Mouse (Mus musculus): ENCODE results near the gene Gm49392.
"Not testable (repeated sequence)": the region's sequence is repeated elsewhere in the genome, so short reads cannot be mapped to it uniquely, and the experiment has no call there.

The Gm49392 gene

GRCm38 (mm10) chr13:60896794-60897193 lies at the start of gene Gm49392:
Gene Gm49392 (minus strand): TSS chr13:60896894.
- DNase-seq: not testable (repeated sequence)

GRCm38 (mm10) chr13:60941884-60942283 lies 45.2 kb upstream of the Gm49392 start, which contains the start of gene Tpbpa:
Gene Tpbpa (minus strand): TSS chr13:60941984.
- not testable (repeated sequence) for DNase-seq

- peak; percentile 13 for DNase-seq
Measured at GRCm38 (mm10) chr13:60936500-60936901, 39.8 kb upstream of the Gm49392 start, which contains the start of the genes Gm49391 and Ctla2a. Gene Gm49391 (minus strand): TSS chr13:60936571. Gene Ctla2a (minus strand): TSS chr13:60936625.

GRCm38 (mm10) chr13:60935490-60935889 lies 38.8 kb upstream of the Gm49392 start, which contains the start of gene Gm49393:
Gene Gm49393 (minus strand): TSS chr13:60935590.
- DNase-seq: not testable (repeated sequence)

- not testable (repeated sequence) for DNase-seq
Measured at GRCm38 (mm10) chr13:60904780-60905179, 8.1 kb upstream of the Gm49392 start, which contains the start of gene Tpbpb. Gene Tpbpb (minus strand): TSS chr13:60904880.

- peak; percentile 8 for DNase-seq
Measured at GRCm38 (mm10) chr13:60897328-60897727, 634 bp upstream of the Gm49392 start, which contains the start of gene Ctla2b. Gene Ctla2b (minus strand): TSS chr13:60897447.

GRCm38 (mm10) chr13:60895406-60896160 lies 1.1 kb downstream of the Gm49392 start:
- DNase-seq: no peak

- no peak for DNase-seq
Measured at GRCm38 (mm10) chr13:60892301-60892700, 4.4 kb downstream of the Gm49392 start.

GRCm38 (mm10) chr13:60864281-60864680 lies 32.4 kb downstream of the Gm49392 start, which contains the start of gene 4930486L24Rik:
Gene 4930486L24Rik (minus strand): TSS chr13:60864475.
- DNase-seq: no peak

GRCm38 (mm10) chr13:60848241-60849120 lies 48.2 kb downstream of the Gm49392 start:
- peak; percentile 70 for DNase-seq

GRCm38 (mm10) chr13:60843153-60843552 lies 53.5 kb downstream of the Gm49392 start:
- DNase-seq: no peak

GRCm38 (mm10) chr13:60842703-60843102 lies 54.0 kb downstream of the Gm49392 start:
- DNase-seq: no peak

- no peak for DNase-seq
Measured at GRCm38 (mm10) chr13:60839353-60839902, 57.3 kb downstream of the Gm49392 start.

- DNase-seq: peak; percentile 80
Measured at GRCm38 (mm10) chr13:60826052-60826451, 70.6 kb downstream of the Gm49392 start.

GRCm38 (mm10) chr13:60820486-60821175 lies 76.1 kb downstream of the Gm49392 start:
- DNase-seq: no peak

- DNase-seq: peak; percentile 52
Measured at GRCm38 (mm10) chr13:60819469-60819868, 77.2 kb downstream of the Gm49392 start.

- no peak for DNase-seq
Measured at GRCm38 (mm10) chr13:60813722-60814121, 83.0 kb downstream of the Gm49392 start.

- DNase-seq: no peak
Measured at GRCm38 (mm10) chr13:60812768-60813167, 83.9 kb downstream of the Gm49392 start.

- no peak for DNase-seq
Measured at GRCm38 (mm10) chr13:60809690-60810089, 87.0 kb downstream of the Gm49392 start.

GRCm38 (mm10) chr13:60802749-60803148 lies 93.9 kb downstream of the Gm49392 start, which contains the start of gene Ctsll3:
Gene Ctsll3 (minus strand): TSS chr13:60802849.
- DNase-seq: no peak
